Mouse (Mus musculus) embryonic facial prominence, embryonic 12.5 days (tissue): ENCODE data around the gene Snx22. TPM values are rescaled to one million over a fixed set of nuclear protein-coding genes. Genes with fewer than 3 reads are reported as not detected.

Source experiments
- ATAC-seq: fragments of 200-750 bp; cut with Nextera tagmentation; 2 replicates; pipeline ENCODE4 v1.8.0; 2017; ENCODE audit not compliant: insufficient number of reproducible peaks, insufficient read depth, low FRiP score, low TSS enrichment
- H3K27ac ChIP-seq: fragments of 300-500 bp; sonication (generic); 2 replicates; pipeline ENCODE4 v1.5.1; 2016; ENCODE audit warnings: mild to moderate bottlenecking
- H3K27me3 ChIP-seq: fragments of 300-500 bp; sonication (generic); 2 replicates; pipeline ENCODE4 v1.6.1; 2016; ENCODE audit warnings: mild to moderate bottlenecking, moderate library complexity
- H3K36me3 ChIP-seq: fragments of 300-500 bp; sonication (generic); 2 replicates; pipeline ENCODE4 v1.6.1; 2016; ENCODE audit warnings: mild to moderate bottlenecking
- H3K4me1 ChIP-seq: fragments of 300-500 bp; sonication (generic); 2 replicates; pipeline ENCODE4 v1.6.1; 2016
- H3K4me2 ChIP-seq: fragments of 300-500 bp; sonication (generic); replicated peaks from 2 replicates; pipeline ENCODE4 v1.6.1; 2016; ENCODE audit warnings: mild to moderate bottlenecking, moderate library complexity
- H3K4me3 ChIP-seq: fragments of 300-500 bp; sonication (generic); 2 replicates; pipeline ENCODE4 v1.5.1; 2016; ENCODE audit warnings: mild to moderate bottlenecking
- H3K9ac ChIP-seq: fragments of 300-500 bp; sonication (generic); 2 replicates; pipeline ENCODE4 v1.6.1; 2016; ENCODE audit warnings: mild to moderate bottlenecking, moderate library complexity
- H3K9me3 ChIP-seq: fragments of 300-500 bp; sonication (generic); 2 replicates; pipeline ENCODE4 v1.6.1; 2016; ENCODE audit warnings: mild to moderate bottlenecking, moderate library complexity
- WGBS: fragments of 180-500 bp; shearing (Covaris S2); methylation state at CpG from one replicate; pipeline ENCODE4 v1.1.7; 2016; 5-methylcytosine and 5-hydroxymethylcytosine counted together
- polyA plus RNA-seq: library from polyadenylated mRNA; unstranded; fragments of >200 nt; fragmentation: Nextera tagmentation; extraction: Ambion mirVana; gene quantifications from 2 replicates; pipeline ENCODE4 v1.2.1, GENCODE M21; 2016

Snx22 gene
- polyA plus RNA-seq: 6.2 and 7.7 TPM in 2 replicates

DNA sequence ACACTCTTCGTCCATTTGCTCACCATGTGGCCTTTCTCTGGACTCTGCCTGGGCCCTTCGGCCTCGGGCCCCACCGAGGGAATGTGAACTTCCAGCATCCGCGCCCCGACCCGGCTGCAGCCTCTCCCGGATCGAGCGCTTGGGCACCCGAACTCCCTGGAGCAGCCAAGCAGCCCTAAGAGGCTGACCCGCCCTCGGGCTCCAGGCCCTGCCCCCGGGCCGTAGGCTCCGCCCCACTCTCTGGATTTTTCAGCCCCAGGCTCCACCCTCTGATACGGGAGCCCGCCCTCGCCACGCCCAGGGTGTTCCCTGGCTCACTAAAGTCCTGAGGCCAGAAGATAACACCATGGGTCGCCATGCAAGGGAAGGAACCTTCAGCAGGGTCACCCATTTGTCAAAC is at the start of gene Snx22:
Snx22 (minus strand) TSS at position 137 of the 400 bp plus-strand sequence.
- 0 out of 2 replicates have a peak, but pooled peaks cover 4% of the 10 kb centered on the region for H3K9me3 ChIP-seq
- peak within 1 kb of the TSS; percentile 54 for H3K9ac ChIP-seq
- ATAC-seq: peak; percentile 72; the same call in 1 of the 2 replicates
- peaks cover 7% of the 10 kb centered on the region for H3K4me1 ChIP-seq
- under 1% methylated on average over 22 of the region's 22 CpGs for WGBS
- H3K27ac ChIP-seq: no peak within 1 kb of the TSS
- peaks cover 24% of the 10 kb centered on the region for H3K36me3 ChIP-seq
- H3K27me3 ChIP-seq: peaks cover 29% of the 10 kb centered on the region
- H3K4me3 ChIP-seq: peak within 1 kb of the TSS; percentile 50
- H3K4me2 ChIP-seq: peak within 1 kb of the TSS; percentile 94

DNA sequence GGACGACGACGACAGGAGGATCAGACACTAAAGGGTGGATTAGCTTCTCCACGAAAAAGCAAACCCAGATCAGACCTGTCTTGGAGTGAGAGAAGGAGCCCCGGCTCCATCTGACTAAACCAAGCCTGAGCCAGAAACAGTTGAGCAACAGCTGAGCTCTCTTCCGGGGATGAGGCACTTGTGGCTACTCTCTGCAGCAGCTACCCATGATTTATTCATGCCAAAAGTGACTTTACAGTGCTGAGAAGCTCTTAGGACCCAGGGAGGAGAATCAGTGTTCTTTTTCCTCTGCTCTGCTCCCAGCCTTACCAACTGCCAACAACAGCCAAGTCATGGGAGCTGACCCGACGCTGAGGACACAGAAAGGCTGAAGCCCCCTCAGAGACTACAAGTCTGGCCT is 47.4 kb upstream of the Snx22 start:
- Histone ChIP-seq H3K9me3 (no peaks in the 10 kb centered on the region), H3K27ac (no peak overlapping the region), H3K36me3 (0 out of 2 replicates have a peak, but pooled peaks cover 16% of the 10 kb centered on the region), H3K9ac (no peak overlapping the region), H3K4me1 (no peaks in the 10 kb centered on the region), H3K27me3 (no peaks in the 10 kb centered on the region), H3K4me2 (no peak overlapping the region), H3K4me3 (no peak overlapping the region)
- ATAC-seq: no peak
- WGBS: 66% methylated on average over 8 of the region's 8 CpGs

DNA sequence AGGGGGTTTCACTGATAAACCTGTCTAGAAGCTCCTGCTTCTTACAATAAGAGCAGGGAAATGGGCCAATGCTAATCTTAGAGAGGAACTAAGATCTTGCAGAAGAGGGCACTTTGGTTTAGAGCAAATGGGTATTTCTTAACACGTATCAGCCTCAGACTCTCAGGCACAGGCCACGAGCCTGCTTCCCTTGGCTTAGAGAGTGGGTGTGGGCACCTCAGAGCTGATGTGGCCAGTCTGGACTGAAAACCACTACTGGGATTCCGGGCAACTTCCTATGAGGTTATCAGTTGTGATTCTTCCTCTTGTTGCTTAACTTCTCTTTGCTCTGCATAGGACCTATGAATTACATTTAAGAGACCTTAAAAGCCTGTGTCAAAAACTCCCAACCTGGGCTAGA is 44.8 kb upstream of the Snx22 start:
- H3K36me3 ChIP-seq: peaks cover 17% of the 10 kb centered on the region; the same call in 1 of the 2 replicates
- 81% methylated on average over 3 of the region's 3 CpGs for WGBS
- no peak overlapping the region for H3K9ac ChIP-seq

DNA sequence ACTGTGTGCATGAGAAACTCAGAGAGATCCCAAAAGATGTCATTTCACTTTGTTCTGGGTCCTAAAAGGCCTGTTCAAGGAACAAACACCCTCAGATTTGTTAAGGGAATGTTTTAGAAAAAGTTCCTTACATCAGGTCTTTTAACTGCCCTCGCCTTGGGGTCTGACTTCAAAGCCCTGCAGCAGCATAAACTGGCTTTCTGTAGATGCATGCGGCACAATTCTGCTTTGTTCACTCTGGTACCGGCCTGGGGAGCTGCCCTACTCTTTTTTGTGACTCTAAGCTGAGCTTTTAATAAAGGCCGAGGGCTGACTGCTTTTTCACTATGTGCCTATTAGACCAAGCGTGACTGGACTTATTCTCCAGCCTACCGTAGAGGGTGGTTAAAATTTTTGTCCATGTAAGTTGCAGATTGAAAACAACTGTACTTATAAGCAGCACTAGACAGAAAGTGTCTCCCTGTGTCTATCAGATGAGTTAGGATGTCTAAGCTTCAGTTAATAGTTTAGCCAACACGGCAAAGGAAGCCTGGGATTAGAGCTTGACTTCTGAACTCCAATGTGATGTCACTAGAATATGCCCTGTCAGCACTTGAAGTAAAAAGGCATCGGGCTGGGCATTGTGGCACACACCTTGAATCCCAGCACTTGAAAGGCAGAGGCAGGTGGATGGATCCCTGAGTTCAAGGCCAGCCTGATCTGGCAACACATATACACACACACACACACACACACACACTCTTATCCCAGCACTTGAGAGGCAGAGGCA is 41.3 kb upstream of the Snx22 start:
- WGBS: 40% methylated on average over 8 of the region's 8 CpGs
- ATAC-seq: no peak
- H3K36me3 ChIP-seq: peaks cover 42% of the 10 kb centered on the region
- H3K27me3 ChIP-seq: no peaks in the 10 kb centered on the region
- peaks cover 9% of the 10 kb centered on the region for H3K4me1 ChIP-seq
- H3K9ac ChIP-seq: no peak overlapping the region
- no peaks in the 10 kb centered on the region for H3K9me3 ChIP-seq
- no peak overlapping the region for H3K4me2 ChIP-seq
- no peak overlapping the region for H3K4me3 ChIP-seq
- H3K27ac ChIP-seq: peak overlapping the region; percentile 32; the same call in 1 of the 2 replicates

More for the DNA sequence above, 44.8 kb upstream of the Snx22 start:
- no peaks in the 10 kb centered on the region for H3K9me3 ChIP-seq
- ATAC-seq: no peak
- H3K4me2 ChIP-seq: no peak overlapping the region
- no peak overlapping the region for H3K4me3 ChIP-seq
- H3K27me3 ChIP-seq: no peaks in the 10 kb centered on the region
- peaks cover 9% of the 10 kb centered on the region for H3K4me1 ChIP-seq
- no peak overlapping the region for H3K27ac ChIP-seq

DNA sequence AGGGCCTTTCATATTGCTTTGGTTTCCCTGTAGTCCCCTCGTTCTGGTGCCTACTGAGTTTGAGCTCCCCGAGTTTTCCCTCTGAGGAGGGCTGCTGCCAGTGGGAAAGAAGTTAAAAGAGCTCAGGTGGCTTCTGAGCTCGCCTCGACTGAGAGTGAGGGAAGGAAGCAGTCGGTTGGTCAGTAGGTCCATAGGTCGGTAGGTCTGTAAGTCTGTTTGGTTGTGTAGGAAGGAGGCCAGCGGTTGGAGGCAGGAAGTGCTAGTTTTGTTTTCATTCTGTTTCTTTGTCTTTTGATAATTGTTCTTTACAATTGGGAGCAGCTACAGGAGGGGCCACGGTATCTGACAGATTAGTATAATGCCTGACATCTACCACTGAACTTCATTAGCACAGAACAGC is 40.6 kb upstream of the Snx22 start:
- no peak overlapping the region for H3K9ac ChIP-seq
- no peak for ATAC-seq
- peak overlapping the region; percentile 32; the same call in 1 of the 2 replicates for H3K27ac ChIP-seq
- no peaks in the 10 kb centered on the region for H3K9me3 ChIP-seq
- H3K36me3 ChIP-seq: peaks cover 44% of the 10 kb centered on the region
- H3K4me3 ChIP-seq: no peak overlapping the region
- H3K4me2 ChIP-seq: no peak overlapping the region
- 40% methylated on average over 8 of the region's 8 CpGs for WGBS
- peaks cover 9% of the 10 kb centered on the region for H3K4me1 ChIP-seq
- no peaks in the 10 kb centered on the region for H3K27me3 ChIP-seq

DNA sequence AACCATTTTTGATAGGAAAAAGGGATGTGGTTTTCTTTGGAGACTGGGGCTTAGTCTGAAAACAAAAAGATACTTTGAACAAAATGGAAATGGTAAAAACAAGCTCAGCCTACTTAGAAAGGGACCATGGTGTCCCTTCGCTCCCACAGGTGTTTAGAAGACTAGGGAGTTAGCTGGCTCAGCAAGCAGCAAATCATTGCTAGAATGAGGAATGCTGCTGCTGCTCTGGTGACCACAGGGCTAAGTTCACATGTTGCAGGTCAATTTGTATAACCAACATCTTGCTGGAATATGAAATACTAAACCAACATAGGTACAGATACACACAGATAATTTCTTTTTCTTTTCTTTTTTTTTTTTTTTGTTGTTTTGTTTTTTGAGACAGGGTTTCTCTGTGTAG is 40.1 kb upstream of the Snx22 start:
- Histone ChIP-seq H3K27me3 (no peaks in the 10 kb centered on the region), H3K4me3 (no peak overlapping the region), H3K9ac (no peak overlapping the region), H3K4me1 (peaks cover 9% of the 10 kb centered on the region), H3K36me3 (peaks cover 48% of the 10 kb centered on the region), H3K4me2 (no peak overlapping the region), H3K27ac (no peak overlapping the region), H3K9me3 (no peaks in the 10 kb centered on the region)
- no peak for ATAC-seq
- 97% methylated on average over 1 of the region's 1 CpGs for WGBS

DNA sequence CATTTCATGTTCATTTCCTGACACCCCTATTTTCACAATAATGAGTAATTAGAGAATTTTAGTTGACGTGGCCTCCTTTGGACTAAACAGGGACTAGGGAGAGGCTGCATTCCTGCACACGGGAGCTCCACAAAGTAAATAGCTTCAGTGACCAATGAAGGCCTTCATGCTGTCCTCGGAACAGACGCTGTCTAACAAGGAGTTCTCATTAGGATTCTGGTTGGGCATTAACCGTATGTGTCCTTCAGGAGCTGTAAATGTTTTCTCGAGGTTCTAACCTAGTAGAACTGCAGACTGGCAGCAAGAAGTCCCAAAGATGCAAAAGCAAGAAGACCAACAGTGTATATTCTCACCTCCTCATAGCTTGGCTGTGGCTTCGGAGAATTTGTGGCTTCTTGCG is 35.6 kb upstream of the Snx22 start:
- H3K27me3 ChIP-seq: no peaks in the 10 kb centered on the region
- no peak overlapping the region for H3K9ac ChIP-seq
- no peak overlapping the region for H3K4me3 ChIP-seq
- peaks cover 2% of the 10 kb centered on the region; the same call in 1 of the 2 replicates for H3K4me1 ChIP-seq
- no peak for ATAC-seq
- H3K9me3 ChIP-seq: no peaks in the 10 kb centered on the region
- 88% methylated on average over 8 of the region's 8 CpGs for WGBS
- no peak overlapping the region for H3K27ac ChIP-seq
- H3K36me3 ChIP-seq: peaks cover 68% of the 10 kb centered on the region
- H3K4me2 ChIP-seq: no peak overlapping the region

DNA sequence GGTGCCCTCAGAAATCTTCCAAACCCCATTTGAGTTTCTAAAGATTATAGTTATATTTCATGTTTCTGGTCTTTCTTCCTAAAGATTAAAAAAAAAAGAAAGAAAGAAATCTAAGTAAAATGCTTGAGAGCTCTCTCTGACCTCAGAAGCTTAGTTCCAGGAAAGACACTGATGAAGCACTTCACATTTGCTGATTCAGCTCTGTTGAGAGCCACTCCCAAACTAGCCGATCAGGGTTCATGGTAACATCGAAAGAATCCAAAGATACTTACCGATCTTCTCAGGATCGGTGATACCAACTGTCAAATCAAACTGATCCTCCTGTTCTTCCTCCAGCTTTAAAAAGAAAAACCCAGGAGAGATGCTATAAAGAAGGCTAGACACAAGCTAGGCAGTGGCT is 35.1 kb upstream of the Snx22 start:
- H3K36me3 ChIP-seq: peaks cover 72% of the 10 kb centered on the region

DNA sequence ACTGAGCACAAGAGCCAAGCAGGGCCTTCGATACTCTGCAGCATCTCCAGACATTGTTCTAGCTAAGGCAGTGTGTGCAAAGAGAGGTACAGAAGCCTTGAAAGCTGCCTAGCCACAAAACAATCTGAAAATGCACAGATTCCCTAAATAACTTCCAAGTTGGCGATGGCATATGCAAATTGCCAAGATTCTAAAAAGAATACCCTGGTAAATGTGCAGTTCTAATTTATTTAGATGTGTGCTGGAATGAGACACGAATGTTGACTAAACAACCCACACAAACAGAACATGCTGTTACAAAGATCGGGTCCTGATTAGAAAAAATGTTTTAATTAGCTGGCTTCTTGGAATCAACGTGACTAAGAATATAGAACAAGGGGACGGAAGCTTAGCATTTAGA is 33.1 kb upstream of the Snx22 start:
- Histone ChIP-seq H3K9me3 (no peaks in the 10 kb centered on the region), H3K36me3 (peaks cover 65% of the 10 kb centered on the region), H3K9ac (no peak overlapping the region), H3K27me3 (no peaks in the 10 kb centered on the region), H3K27ac (no peak overlapping the region), H3K4me2 (no peak overlapping the region), H3K4me3 (no peak overlapping the region), H3K4me1 (no peaks in the 10 kb centered on the region)
- 70% methylated on average over 6 of the region's 6 CpGs for WGBS
- ATAC-seq: no peak

More for the DNA sequence above, 35.1 kb upstream of the Snx22 start:
- WGBS: 96% methylated on average over 4 of the region's 4 CpGs
- Histone ChIP-seq H3K9ac (no peak overlapping the region), H3K4me1 (no peaks in the 10 kb centered on the region), H3K27ac (no peak overlapping the region), H3K27me3 (no peaks in the 10 kb centered on the region), H3K4me2 (no peak overlapping the region), H3K9me3 (no peaks in the 10 kb centered on the region), H3K4me3 (no peak overlapping the region)
- no peak for ATAC-seq

DNA sequence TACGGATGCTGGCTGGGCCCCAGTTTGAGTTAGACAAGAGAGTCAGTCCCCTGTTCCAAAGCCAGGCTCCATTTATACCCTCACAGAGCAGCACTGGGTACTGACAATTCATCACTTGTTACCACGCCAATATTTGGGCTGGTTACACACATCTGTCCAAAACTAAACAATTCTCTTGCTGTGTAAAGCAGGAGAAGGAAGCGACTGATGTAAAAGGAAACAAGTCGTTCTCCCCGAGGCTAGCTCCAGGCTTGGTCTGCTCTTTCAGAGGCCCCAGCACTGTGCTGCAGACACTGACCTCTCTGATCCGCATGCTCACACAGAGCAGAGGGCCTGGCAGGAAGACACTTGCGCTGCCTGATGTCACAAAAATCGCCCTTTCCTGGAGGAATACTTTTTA is 32.1 kb upstream of the Snx22 start:
- Histone ChIP-seq H3K27me3 (no peaks in the 10 kb centered on the region), H3K9me3 (no peaks in the 10 kb centered on the region), H3K27ac (no peak overlapping the region), H3K36me3 (peaks cover 66% of the 10 kb centered on the region), H3K9ac (no peak overlapping the region), H3K4me3 (no peak overlapping the region), H3K4me2 (no peak overlapping the region), H3K4me1 (no peaks in the 10 kb centered on the region)
- 39% methylated on average over 8 of the region's 8 CpGs for WGBS
- ATAC-seq: no peak

DNA sequence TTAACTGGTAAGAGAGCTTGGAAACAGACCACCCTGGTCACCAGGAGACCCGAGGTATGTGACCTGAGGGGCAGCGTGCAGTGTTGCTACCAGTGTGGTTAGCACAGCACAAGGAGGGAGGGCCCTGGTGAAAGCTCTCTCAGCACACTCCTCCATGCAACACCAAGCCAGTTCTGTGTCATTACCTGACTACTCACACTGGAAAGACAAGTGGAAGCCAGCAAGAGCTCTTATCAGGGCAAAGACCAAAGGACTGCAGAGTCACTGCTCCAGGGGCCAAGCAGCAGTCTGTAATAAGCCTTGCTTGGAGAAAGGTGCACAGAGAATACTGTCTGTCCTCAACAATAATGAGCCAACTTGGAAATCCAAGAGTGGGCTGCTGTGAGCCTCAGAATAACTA is 23.1 kb upstream of the Snx22 start:
- Histone ChIP-seq H3K9ac (no peak overlapping the region), H3K4me3 (no peak overlapping the region), H3K4me2 (no peak overlapping the region), H3K27me3 (no peaks in the 10 kb centered on the region), H3K4me1 (peaks cover 11% of the 10 kb centered on the region; the same call in 1 of the 2 replicates), H3K27ac (peak overlapping the region; percentile 54; the same call in 1 of the 2 replicates), H3K9me3 (no peaks in the 10 kb centered on the region), H3K36me3 (peaks cover 89% of the 10 kb centered on the region)
- no peak for ATAC-seq
- WGBS: 50% methylated on average over 2 of the region's 2 CpGs
